Mouse (Mus musculus) lung, postnatal 36 days (tissue): ENCODE results near the gene Fras1.
A peak's percentile ranks its signal among the peaks of the same experiment; 100 is the strongest.

ENCODE experiments used
- DNase-seq: peaks from one replicate; pipeline ENCODE4 v3.0.0; 2022; ENCODE audit warnings: mixed read lengths

Gene Fras1

DNA sequence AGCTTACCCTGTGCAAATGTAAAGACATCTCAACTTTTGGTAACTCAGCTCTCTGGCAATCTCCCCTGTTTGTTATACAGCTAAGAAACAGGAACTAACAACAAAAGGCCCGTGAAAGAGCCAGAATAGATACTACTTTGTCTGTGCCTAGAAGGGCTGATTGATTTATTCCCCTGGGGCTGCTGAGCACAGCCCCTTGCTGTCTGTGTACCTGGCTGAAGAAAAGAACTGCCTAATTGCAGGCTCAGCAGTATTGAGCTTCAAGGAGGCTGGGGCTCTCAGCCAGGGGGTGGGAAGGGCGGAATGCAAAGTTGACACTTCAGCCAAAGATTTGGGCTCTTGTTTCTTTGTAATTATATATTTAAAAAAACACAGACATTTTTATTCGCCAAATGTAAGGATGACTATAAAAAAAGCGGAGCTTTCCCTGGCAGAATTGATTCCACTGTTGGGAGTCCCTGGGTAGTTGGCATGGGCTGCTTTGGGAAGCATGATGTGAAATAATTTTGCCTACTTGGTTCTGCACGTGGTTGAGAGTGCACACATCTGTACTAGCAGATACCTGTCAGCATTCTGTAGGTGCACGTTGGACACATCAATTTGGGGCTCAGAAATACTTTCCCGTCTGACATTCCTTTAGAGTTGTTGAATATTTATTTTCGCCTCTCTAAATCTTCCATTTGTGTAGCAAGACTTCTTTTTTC lies 31.5 kb downstream of the Fras1 start:
- no peak for DNase-seq

DNA sequence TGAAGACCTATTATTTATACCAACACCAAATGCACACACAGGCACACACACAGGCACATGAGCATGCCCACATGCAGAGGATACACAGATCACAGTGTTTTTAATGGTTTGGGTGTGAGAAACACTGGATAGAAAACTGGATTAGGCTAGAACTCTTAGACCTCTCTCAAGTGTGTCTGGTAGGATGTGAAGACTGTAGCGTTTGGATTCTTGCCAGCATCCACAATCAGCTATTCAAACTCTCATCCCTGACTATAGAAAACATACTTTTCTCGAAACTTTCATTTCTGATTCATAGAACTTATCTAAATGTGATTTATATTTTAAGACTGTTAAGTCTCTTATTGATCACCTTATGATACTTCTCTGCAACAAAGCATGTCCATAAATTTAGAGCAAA lies 34.5 kb downstream of the Fras1 start:
- no peak for DNase-seq

DNA sequence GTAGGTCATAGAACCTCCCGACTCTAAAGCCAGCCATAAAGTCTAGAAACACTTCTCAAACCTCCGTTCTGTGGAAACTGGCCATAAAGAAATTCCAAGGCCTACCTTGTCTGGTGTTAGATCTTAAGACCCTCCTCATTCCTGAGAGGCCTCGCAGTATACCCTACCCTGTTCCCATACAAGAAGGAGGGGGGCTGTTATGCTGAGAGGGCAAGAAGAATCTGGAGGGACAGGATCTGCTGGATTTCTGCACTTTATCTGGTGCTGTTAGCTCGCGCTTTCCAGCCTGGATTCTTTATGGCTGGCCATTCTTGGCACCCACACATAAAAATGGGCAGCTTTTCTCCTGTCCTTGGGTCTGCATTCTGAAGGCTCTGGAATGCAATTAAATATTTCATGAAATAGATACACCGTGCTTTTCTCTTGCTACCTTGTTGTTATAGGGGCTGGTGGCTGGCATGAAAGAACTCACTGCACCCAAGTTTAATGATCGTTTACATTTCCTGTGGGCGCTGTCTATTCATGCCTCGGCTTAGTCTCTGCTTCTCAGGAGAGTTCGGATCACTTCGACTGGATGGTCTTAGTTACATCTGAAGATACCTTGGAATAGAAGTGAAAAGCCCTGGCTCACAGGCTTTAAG lies 39.1 kb downstream of the Fras1 start:
- peak; percentile 6 for DNase-seq

DNA sequence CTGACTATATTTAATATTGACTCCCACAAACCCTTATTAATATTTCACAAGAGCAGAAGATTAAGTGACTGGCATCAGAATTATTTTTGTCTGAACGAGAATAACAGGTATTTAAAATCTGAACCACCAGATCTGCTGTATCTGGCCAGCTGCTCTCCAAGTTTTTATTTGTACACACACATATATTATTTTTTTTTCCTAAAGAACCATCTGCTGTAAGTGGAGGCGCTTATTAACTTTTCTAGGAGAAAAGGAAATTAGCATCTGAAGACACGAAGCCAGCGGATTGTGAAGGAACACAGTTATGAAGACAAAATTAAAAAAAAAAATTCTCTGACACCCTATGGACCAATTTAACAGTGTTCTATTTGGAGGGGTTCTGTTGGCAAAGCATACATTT lies 43.4 kb downstream of the Fras1 start:
- no peak for DNase-seq

DNA sequence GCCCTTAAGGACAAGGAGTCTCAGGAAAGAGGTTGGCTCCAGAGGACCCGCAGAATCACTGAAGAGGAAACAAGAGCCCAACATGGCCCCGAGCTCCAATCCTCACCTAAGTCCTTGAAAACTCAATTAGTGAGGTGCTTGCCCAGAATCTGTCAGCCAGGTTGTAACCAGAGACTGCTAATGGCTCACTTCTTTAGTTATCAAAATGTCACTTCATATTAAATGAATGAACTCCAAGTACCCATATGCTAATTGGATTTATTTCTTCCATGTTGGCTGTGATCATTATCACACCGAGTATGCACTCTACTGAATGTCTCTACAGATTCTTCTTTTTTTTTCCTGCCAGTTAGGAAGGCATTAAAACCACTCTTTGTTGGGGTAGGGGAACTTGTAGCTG lies 47.8 kb downstream of the Fras1 start:
- DNase-seq, result no peak

DNA sequence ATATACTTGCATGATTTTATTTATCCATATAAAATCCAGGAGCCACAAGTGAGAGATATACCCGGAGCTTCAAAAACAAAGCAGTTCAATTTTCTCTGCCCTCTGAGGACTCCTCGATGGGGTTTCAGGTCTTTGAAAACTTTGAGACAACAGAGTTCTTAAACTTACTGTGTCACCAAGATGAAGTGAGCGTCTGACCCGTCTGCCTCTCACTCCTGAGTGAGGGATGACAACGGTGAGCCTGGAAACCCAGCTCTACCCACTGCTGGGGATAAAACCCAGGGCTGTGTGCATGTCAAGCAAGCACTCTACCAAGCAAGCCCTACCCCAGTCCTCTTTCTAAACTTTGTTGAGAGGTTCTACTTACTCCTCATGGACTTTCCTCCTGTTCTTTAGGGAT lies 49.0 kb downstream of the Fras1 start:
- no peak for DNase-seq

DNA sequence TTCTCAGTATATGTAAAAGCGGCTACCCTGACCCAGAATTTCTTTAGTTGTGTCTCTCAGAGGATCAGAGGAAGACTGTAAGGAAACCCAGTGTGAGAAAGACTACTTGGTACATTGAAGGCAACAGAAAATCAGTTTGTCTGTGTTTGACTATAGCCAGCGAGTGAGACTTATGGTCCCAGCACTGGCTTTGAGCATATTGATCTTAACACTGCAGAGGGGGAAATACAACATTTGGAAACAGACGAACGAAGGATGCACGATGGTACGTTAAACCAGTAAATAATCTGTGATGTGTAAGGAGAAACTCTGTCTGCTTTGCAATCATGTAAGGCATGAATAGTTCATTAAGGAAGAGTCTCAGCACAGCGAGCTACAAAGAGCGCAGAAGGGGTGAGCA lies 51.6 kb downstream of the Fras1 start:
- no peak for DNase-seq

DNA sequence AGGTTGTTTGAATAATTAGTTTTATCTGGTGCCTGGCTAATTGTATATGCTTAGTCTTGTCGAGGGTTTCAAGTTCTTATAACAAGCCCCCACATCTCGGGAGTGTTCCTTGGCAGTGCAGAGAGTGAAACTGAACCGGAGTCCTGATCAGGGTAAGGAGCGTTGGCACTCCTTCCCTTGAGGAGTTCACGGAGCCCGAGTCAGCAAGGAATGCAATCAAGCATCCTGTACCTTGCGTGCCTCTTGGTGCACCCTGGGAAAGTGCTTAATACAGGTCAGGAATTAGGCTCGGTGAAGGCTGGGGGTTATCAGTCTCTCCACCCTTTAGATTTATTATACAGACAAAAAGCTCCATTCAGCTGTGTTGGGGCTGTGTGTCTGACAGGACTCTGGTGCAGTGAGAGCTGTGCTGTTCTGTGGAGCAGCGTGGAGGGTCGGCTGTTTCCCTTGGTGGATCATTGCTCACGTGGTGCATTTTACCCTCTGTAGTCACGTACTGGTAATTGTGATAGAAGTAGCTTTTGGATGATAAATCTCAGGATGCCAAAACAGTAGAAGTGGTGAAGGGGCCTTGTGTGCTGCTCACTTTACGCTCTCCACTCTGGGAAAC lies 55.9 kb downstream of the Fras1 start:
- DNase-seq, result peak; percentile 30

DNA sequence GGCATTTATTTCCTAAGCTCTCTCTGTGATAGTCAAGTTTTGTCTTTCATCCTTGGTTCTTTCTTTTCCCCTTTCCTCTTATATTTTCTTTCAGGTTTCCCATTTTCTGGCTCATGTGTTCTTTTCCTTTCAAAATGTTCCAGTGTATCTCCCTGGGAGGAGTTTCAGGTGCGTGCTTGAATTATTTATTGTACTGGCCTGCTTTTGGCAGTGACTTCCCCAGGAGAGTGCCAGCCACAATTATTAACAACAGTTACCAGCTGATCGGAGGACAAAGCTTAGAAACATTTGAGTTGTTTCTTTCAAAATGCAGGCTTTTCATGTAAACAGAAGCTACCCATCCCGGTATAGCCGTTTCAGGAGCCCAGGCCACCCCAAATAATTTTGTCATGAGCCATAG lies 64.1 kb downstream of the Fras1 start:
- no peak for DNase-seq

DNA sequence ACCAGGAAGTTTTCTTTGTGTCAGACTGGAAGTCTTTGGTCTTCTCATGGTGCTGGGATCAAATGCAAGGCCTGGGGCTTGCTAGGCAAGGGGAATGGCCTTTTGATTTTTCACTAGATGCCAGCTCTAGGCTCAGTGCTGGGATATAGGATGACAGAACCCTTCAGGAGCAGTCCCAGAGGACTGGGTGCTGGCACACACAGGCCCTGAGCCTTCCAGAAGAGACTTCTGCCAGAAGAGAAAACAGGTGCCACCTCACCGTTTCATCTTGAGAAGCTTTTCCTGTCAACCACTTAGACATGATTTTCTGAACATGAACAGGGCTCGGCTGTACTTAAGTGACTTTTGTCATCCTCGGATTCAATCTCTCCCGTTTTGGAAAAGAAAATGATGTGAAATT lies 66.1 kb downstream of the Fras1 start:
- DNase-seq, result no peak

DNA sequence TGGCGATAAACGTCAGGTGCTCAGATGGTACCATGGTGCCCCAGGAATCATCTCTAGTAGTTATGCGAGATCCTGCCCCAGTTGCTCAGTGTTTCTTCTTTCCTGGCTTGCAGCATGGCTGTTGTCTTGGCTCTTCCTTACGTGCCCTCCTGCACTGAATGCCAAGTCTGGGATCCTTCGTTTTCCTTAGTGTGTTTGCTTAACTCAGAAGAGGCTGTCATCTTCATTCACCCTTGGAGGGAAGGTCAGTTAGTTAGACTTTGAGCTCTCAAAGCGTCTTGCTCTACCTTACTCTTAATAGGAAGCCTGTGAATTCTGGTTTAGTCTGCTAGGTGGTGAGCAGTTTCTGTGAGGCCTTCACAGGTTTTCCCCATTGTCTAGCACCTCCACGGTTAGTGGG lies 73.7 kb downstream of the Fras1 start:
- DNase-seq, result no peak

DNA sequence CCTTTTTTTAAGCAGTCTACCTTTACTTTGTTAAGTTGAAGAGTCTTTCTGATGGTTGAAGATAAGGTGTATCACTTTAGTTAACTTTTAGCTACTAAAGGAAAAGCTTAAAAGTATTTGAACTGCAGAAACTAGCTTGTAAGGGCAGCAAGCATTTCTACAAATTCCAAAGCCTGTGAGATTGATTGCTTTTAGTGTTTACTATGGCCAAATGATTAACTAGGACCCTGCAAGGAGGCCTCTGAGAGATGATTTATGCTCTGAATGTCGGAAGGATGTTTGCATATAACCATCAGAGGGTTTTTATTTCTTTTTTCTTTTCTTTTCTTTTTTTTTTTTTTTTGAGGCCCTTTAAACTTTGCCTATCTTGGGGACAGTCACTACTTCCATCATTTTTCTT lies 78.3 kb downstream of the Fras1 start:
- DNase-seq, result no peak

DNA sequence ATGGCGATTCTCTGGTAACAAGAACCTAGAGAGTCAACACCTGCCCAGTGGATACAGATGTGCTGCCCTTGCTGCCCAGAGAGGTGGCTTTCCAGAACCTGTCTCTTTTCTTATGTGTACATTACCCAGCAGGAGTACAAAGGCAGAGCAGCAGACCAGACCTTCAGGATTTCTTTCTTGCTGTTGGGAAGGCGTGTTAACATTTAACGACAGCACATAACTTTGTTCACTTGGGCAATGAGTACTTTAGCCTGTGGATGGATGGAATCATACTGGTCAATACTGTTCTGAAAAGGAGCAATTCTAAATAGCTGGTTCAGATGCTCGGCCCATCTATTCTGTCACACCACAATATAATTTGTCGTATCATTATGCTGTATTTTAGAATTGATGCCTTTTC lies 79.6 kb downstream of the Fras1 start:
- no peak for DNase-seq

DNA sequence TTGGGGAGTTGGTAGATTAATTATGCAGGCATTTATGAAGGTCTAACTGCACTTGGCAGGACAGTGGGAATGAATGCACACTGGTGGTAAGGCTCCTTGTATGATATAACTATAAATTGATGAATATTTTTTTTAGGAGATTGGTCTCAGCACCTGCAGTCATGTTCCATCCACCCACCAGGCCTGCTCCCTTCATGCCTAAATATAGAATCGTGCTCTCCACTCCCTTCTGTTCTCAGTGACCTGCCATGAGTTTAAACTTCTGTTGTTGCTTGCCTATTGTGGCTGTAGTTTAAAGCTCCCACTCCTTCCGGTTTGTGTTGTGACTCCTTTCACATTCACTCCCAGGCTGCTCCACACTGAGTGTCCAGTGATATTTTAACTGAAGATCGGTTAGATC lies 80.7 kb downstream of the Fras1 start:
- DNase-seq, result no peak

DNA sequence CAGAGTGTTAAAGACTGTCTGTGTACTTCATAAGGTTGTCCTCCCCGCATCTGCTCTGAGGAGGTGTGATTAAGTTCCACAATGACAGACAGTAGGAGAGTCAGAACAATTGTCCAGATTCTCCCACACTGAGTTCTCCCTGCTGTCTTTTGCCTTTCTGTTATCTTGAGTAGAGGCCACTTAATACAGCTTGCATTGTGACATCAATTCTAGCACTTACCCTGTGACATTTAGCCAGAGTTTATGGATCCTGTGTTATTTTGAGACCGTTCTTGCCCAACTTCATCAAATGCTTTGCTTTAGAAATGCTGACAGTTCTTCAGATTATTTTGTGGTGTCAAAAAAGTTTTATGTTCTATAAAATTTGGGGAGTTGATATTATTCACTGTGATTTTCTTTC lies 81.5 kb downstream of the Fras1 start:
- no peak for DNase-seq

DNA sequence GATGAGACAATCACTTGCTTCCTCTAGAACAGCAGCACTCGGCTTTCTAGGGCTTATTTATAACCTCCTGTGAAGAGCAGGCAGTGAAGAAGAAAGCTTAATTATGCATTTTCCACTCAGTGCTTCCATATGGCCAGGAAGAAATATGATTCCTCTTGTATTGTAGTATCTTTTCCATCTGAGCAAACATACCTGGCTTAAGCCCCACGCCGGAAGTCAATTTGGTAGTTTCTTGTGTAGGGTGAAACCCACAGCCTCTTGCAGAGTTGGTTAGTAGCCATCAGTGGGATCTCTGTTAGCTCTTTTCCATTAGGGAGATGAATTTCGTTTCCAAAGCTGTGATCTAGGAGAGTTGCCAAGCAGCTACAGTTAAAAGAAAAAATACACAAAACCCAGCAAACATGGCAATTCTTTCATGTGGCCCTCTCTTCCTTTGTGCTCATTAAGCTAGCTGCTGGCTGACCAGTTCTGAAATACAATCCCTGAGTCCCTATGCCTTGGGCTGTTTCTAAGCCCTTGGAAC lies 83.7 kb downstream of the Fras1 start:
- DNase-seq, result no peak

DNA sequence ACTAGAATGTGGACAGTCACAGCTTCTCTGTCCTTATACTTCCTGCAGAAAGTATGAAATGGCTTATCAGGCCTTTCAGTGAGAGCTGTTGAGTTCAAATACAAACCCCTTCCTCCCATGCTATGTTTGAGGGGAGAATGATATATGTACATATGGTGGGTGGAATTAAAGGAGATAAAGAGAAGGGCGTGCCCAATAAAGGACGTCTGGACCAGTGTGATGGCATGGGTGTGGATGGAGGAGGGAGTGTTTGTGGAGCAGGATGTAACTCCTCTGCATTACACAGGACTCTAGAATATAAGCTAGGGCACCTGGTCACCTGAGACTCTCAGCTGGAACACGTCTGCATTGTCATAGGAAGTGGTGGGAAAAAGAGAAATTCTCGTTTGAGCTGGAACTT lies 85.8 kb downstream of the Fras1 start:
- no peak for DNase-seq

DNA sequence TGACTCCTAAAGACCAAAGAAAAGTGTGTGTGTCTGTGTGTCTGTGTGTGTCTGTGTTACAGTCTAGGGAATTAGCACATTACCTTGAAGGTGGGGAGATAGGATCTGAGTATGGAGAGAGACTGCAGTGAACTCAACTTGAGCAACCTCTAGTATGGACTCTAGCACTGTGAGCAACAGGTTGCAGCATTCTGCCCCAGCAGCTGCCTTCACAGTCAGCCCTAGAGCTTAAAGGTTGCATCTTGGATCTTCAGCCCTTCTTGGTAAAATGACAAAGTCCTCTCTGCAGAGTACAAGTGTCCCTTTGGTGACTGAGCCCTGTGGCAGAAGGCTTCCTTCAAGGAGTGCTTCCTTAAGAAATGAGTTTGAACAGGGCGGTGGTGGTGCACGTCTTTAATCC lies 88.4 kb downstream of the Fras1 start:
- DNase-seq, result no peak

DNA sequence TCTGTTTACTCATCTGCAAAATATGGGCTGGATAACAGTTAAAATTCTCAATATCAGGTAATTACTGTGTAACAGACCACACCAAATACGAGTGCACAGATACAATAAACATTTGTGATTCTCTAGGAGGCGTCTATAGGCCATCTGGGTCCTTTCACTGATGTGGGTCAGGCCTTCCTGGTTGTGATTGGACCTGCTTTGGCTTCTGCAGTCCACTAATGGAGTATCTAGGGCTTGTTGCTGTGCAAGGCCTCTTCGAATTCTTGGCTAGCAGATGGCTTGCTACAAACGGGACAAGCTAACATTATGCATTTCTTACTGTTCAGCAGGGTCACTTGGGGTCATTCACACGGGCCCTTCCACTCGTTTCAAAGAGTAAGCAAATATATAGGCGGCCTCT lies 92.7 kb downstream of the Fras1 start:
- no peak for DNase-seq

DNA sequence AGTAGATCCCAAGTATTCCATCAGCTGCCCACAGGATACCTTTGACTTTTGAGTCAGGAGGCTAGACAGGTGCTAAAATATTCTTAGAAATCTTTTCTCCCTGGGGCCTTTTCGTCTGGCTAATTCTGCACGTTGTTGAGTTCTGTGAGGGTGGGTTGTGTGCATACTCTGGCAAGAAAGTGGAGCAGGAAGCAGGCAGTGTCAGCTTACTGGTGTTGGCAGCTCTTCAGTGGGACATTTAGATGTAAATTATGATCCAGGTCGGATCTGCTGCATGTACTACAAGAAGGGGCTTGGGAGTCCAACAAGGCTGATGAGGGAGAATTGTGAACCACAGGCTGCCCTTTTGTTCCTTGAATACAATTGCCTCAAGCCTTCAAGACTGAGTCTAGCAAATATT lies 98.2 kb downstream of the Fras1 start:
- DNase-seq, result no peak

DNA sequence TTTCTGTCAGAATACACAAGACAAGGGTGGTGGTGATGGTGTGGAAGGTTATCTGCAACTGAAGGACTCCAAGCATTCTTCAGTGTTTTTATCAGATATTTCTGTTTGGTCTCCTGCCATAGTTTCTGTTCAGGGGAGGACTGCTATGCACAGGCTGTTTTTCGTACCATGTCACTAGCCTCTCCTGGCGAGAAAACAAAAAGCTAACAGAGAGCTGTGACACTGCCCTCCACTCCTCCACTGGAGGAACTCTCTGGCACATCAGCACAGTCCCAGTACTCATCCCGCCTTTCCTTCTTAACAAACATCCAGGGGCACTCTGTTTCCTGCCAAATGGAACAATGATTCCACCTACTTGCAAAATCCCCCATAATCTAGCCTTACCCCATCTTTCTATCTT lies 101.7 kb downstream of the Fras1 start:
- DNase-seq, result no peak

DNA sequence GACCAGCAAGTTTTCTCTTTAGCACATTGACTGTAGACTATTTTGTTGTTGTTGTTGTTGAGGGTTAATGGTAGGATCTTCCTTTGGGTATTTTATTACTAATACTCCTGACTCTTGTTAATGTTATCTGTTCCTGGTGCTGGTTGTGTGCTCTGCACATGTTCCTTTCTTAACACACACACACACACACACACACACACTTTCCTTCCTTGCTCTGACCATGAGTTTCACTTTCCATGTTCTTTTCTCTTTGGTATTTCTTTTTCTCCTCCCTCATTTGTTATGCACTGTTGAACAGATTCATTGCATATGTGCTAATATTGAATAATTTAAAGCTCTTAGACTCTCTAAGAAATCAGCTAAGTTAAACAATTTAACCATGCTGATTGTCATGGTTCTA lies 105.2 kb downstream of the Fras1 start:
- DNase-seq, result no peak

DNA sequence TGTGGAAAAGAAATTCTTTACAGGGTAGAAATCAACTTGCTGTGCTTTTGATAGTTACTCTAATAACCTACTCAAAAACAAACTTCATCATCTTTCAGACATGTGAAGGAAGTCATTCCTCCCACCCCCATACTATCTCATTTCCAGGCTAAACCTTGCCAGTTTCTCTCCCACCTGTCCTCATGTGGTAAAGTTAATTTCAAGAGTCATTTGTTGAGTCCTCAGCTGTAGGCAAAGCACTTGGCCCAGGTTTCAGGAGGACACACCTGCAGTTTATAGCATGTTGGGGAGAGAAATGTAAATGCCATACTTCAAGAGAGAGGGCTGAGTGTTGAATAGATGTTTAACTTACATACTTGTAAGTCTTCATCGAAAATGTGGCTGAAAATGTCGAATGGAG lies 107.4 kb downstream of the Fras1 start:
- DNase-seq, result no peak

DNA sequence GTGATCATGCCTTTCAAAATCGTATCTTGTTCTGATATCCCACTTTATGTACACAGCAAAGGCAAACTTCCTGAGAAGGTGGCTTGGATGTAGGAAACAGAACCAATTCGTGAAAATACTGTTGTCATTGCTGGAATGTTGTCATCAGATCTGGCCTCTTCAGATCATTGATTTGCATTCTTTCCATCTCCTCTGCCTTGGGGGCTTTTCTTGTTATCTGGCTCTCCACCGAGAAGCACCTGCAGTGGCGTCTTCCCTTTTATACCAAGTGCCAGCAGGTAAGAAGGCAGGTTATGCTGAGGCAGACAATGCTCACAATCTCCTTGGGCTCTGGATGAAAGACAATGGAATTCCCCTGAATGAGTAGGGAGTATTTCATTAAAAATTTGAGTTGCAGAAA lies 108.3 kb downstream of the Fras1 start:
- DNase-seq, result no peak

DNA sequence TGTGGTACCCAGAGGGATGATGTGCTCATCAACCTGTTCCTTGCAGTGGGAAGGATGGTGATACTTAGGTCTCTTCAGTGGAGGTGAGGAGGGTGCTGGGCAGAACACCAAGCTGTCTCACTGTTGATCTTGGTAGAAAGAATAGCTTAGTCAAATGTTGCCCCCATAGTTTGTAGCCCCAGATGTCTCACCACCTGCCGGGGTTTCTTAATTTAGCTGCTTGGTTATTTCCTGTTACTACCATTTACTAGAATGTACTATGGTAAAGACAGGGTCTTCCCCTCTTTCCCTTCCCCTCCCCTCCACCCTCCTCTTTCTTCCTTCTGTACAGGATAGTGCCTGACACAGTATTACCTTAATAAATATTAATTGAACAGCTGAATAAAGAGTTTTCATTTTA lies 118.7 kb downstream of the Fras1 start:
- no peak for DNase-seq
